Comparison of ENCODE assay signal across 16 mouse cellular contexts in the genomic region with DNA sequence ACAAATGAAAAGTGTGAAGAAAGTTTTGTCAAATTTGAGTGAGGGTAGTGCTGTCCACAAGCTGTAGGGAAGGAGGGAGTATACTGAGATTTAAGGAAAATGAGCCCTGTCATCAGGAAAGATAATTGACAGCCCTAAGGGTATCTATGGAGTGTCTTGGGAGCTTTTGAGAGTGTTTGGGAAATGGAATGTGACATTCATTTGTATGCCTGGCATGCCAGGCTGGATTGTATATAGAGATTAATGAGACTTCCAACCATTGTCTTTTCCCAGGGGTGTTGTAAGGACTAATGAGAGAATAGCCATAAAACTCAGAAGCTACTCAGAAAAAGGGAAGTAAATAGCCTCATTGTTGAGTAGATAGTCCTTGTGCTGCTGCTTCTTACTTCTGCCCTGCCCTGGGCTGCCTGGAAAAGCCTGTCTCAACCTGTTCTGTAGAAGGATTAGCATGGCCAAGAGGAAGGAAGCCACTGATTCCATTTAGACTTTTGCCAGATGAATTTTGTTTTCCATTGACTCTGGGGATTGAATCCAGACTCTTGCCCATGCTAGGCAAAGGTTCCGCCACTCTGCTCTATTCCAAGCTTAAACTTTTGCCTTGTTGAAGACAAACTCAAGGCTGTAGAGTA.
"Had no signal": no experiment of that assay in that cellular context is flagged by ENCODE, and none has a peak within 500 bp of the region (broad histone marks: within the 10 kb centered on the region; RNA-seq: fewer than 3 reads in every experiment).

No protein-coding gene starts in this region.

- H3K4me3 ChIP-seq: limb, embryonic 10.5 days; liver, embryonic 15.5 days; midbrain, embryonic 12.5 days; stomach, embryonic 15.5 days had no signal

- H3K27me3 ChIP-seq: liver, embryonic 15.5 days; midbrain, embryonic 12.5 days; stomach, embryonic 15.5 days had no signal

- H3K4me2 ChIP-seq: liver, embryonic 11.5 days; liver, embryonic 15.5 days; lung, embryonic 14.5 days; midbrain, embryonic 12.5 days; stomach, embryonic 15.5 days had no signal

- DNase-seq: kidney, adult 9 months; kidney, postnatal 4 days; lung, embryonic 14.5 days; lung, postnatal 10 days; lung, postnatal 4 days; retina, postnatal 1 day; right cerebral cortex, postnatal 14 days; thymus, adult 2 months; thymus, postnatal 4 days had no signal

- ATAC-seq: intestine, postnatal 0 days had no signal

- H3K4me1 ChIP-seq: limb, embryonic 10.5 days; liver, embryonic 15.5 days; midbrain, embryonic 12.5 days; stomach, embryonic 15.5 days had no signal

- H3K9ac ChIP-seq: liver, embryonic 15.5 days; lung, embryonic 14.5 days; midbrain, embryonic 12.5 days; stomach, embryonic 15.5 days had no signal

- H3K9me3 ChIP-seq: limb, embryonic 10.5 days; liver, embryonic 15.5 days; midbrain, embryonic 12.5 days; stomach, embryonic 15.5 days had no signal

- H3K27ac ChIP-seq: kidney, postnatal 0 days; limb, embryonic 10.5 days; liver, embryonic 15.5 days; midbrain, embryonic 12.5 days; stomach, embryonic 15.5 days had no signal
